Mouse (Mus musculus): ENCODE results near the gene Trim8. TPM values are rescaled to one million over a fixed set of nuclear protein-coding genes. Genes with fewer than 3 reads are reported as not detected.

The Trim8 gene
- total and polyA plus RNA-seq, 2 experiments from 2014 or later = 29.7 to 115 TPM

DNA sequence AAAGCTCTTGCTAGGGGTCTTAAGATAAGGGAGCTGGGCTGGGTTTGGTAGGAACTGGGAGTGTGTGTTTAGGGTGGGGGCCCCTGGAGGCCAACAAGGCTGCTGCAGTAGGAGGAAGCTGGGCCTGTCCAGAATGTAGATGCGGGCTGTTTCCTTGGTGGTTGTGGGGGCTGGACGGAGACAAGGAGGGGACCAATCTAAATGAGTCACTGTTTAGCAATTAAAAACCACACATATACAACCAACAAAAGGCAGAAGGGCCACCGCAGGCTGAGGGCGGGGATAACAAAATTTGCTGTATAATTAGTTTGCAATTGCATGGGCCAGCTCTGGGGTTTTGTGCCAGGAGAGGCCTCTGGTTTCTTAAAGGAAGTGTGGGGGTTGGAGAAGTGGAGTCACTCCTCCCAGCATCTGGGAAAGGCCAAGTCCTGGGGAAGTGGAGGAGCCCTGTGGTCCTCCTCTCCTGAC lies 2.6 kb downstream of the Trim8 start:
- peak overlapping the region; percentile 97 for H3K9ac ChIP-seq (replicated peaks; ENCODE audit: low read length)
- TF ChIP-seq CTCF (IDR thresholded peaks at IDR 0.05; ENCODE audit: low read depth) = peak; percentile 49
- H3K4me1 ChIP-seq (ENCODE audit: insufficient read depth, low read length) = peaks cover 46% of the 10 kb centered on the region
- ATAC-seq = peak; percentile 1; the same call in 1 of the 2 replicates
- peak overlapping the region; percentile 89 for H3K4me3 ChIP-seq (ENCODE audit: low read length)
- peak; percentile 56 for DNase-seq (ENCODE audit: low spot score)
- peak overlapping the region; percentile 97 for H3K27ac ChIP-seq
- H3K27me3 ChIP-seq (ENCODE audit: insufficient read depth, low read length) = no peaks in the 10 kb centered on the region
- H3K36me3 ChIP-seq (ENCODE audit: insufficient read depth, low read length) = peaks cover 5% of the 10 kb centered on the region; the same call in 1 of the 2 replicates
- 2% methylated on average over 4 of the region's 4 CpGs for WGBS
- no peaks in the 10 kb centered on the region for H3K9me3 ChIP-seq (ENCODE audit: low read length)
- H3K4me2 ChIP-seq (ENCODE audit: low read depth, low read length) = peak overlapping the region; percentile 85

DNA sequence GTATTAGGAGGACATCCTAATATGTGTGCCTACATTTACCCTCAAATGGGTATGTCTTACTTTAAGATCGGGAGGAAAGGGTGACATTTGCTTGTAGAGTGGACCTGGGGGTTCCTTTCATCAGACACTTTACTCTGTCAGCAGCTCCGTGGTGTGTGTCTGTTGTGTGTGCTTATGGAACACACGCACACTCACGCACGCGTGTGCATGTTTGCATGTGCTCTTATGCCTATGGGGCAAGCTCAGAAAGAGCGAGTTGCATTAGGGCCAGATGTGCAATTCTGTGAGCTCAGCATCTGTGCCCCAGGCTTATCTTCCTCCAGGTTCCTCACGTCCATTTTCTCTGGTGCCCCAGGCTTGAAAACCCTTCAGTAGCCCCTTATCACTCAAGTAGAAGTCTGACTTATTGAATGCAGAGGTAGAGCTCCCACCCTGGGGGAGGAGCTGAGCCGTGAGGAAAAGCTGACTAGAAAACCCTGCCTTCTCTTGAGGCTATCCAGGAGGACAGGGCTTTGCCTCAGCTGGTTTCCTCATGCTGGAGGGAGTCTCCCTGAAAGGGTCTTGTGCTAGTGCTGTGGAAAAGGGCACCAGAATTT lies 3.4 kb downstream of the Trim8 start:
- no peak for TF ChIP-seq CTCF (IDR thresholded peaks at IDR 0.05; ENCODE audit: low read depth)
- H3K27ac ChIP-seq = peak overlapping the region; percentile 97; the same call in 1 of the 2 replicates
- no peaks in the 10 kb centered on the region for H3K27me3 ChIP-seq (ENCODE audit: insufficient read depth, low read length)
- ATAC-seq (no peak), DNase-seq (ENCODE audit: low spot score) (no peak)
- peaks cover 5% of the 10 kb centered on the region; the same call in 1 of the 2 replicates for H3K36me3 ChIP-seq (ENCODE audit: insufficient read depth, low read length)
- peak overlapping the region; percentile 89 for H3K4me3 ChIP-seq (ENCODE audit: low read length)
- 36% methylated on average over 9 of the region's 9 CpGs for WGBS
- H3K4me2 ChIP-seq (ENCODE audit: low read depth, low read length) = peak overlapping the region; percentile 85
- H3K4me1 ChIP-seq (ENCODE audit: insufficient read depth, low read length) = peaks cover 52% of the 10 kb centered on the region
- peak overlapping the region; percentile 97 for H3K9ac ChIP-seq (replicated peaks; ENCODE audit: low read length)
- H3K9me3 ChIP-seq (ENCODE audit: low read length) = no peaks in the 10 kb centered on the region

DNA sequence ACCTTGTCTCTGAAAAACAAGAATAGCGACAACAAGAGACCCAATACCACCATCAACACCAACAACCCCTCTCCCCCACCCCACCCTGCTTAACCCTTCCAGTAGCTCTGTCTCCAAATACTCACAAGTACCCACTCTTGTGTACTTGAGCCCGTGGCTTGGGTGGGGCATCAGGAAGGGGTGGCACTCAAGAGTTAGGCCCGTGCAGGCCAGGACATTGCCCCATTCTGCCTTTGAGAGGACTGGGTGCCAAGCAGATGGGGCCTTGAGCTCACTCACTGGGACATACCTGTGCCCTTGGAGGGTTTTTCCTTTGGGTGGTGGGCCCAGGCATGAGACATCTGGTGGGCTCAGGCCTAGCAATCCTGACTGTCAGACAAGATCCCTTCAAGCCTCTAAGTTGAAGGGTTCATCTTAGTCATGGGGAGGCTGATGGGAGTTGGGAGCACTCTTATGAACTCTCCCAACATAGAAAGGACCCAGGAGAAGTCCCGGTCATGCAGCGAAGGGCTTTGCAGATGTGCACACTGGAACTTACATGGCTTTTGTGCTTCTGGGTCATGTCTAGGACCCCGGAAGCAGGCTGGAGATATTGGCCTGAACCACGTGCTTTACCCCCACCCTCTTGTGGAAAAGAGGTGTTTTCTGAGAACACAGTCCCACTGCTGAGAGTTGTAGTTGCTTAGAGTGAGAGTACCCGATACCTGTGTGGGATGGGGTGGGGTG lies 4.3 kb downstream of the Trim8 start:
- 0 out of 2 replicates have a peak overlapping the region, but pooled peaks have one; percentile 2 for H3K27ac ChIP-seq
- peaks cover 55% of the 10 kb centered on the region for H3K4me1 ChIP-seq (ENCODE audit: insufficient read depth, low read length)

DNA sequence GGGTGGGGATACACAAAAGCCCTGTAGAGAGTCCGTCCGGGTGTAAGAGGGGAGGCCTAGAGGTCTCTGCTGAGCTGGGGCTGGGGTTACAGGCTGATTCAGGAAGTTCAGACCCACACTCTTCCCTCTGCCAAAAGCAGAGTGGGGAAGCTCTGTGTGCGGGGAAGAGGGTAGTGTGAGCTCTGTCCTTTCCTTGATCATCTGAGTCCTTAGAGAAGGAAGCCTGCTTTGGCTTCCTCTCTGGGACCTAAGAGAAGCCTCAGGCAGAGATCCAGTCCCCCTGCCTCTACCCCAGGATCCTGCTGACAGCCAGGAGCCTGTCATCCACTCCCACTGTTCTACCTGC lies 4.8 kb downstream of the Trim8 start:
- DNase-seq (ENCODE audit: low spot score) = no peak
- no peak for ATAC-seq
- TF ChIP-seq CTCF (IDR thresholded peaks at IDR 0.05; ENCODE audit: low read depth) = no peak
- Histone ChIP-seq H3K27ac (peak overlapping the region; percentile 79), H3K36me3 (ENCODE audit: insufficient read depth, low read length) (peaks cover 5% of the 10 kb centered on the region; the same call in 1 of the 2 replicates), H3K4me2 (ENCODE audit: low read depth, low read length) (peak overlapping the region; percentile 85), H3K9ac (replicated peaks; ENCODE audit: low read length) (peak overlapping the region; percentile 37; the same call in 1 of the 2 replicates), H3K4me3 (ENCODE audit: low read length) (peak overlapping the region; percentile 89; the same call in 1 of the 2 replicates), H3K9me3 (ENCODE audit: low read length) (no peaks in the 10 kb centered on the region), H3K27me3 (ENCODE audit: insufficient read depth, low read length) (no peaks in the 10 kb centered on the region), H3K4me1 (ENCODE audit: insufficient read depth, low read length) (peaks cover 55% of the 10 kb centered on the region)
- 28% methylated on average over 3 of the region's 3 CpGs for WGBS

More for the DNA sequence above, 4.3 kb downstream of the Trim8 start:
- ATAC-seq (no peak), DNase-seq (ENCODE audit: low spot score) (no peak)
- TF ChIP-seq CTCF (IDR thresholded peaks at IDR 0.05; ENCODE audit: low read depth) = no peak
- no peaks in the 10 kb centered on the region for H3K27me3 ChIP-seq (ENCODE audit: insufficient read depth, low read length)
- 0 out of 2 replicates have a peak overlapping the region, but pooled peaks have one; percentile 37 for H3K9ac ChIP-seq (replicated peaks; ENCODE audit: low read length)
- H3K9me3 ChIP-seq (ENCODE audit: low read length) = no peaks in the 10 kb centered on the region
- H3K4me2 ChIP-seq (ENCODE audit: low read depth, low read length) = peak overlapping the region; percentile 85
- 61% methylated on average over 8 of the region's 8 CpGs for WGBS
- peak overlapping the region; percentile 89 for H3K4me3 ChIP-seq (ENCODE audit: low read length)
- peaks cover 5% of the 10 kb centered on the region; the same call in 1 of the 2 replicates for H3K36me3 ChIP-seq (ENCODE audit: insufficient read depth, low read length)

DNA sequence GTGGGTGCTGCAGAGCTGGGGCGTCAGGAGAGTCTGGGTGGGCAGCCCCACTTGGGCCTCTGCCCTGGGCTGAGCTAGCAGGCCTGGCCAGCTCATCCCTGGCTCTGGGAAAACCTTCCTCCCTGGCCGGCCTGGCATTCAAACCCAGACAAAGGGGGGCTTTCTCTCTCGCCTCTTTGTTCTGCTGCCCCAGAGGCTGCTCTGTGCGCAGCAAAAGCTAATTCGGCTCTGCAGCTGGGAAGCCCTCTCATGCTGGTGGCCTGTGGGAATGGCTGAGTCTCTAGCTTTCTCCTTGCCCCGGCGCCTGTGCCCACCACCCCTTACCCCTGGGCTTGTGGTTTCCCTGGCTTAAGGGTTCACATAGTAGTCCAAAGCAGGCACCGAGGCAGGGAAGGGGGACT lies 5.7 kb downstream of the Trim8 start:
- 11% methylated on average over 8 of the region's 8 CpGs for WGBS
- no peaks in the 10 kb centered on the region for H3K9me3 ChIP-seq (ENCODE audit: low read length)
- ATAC-seq = peak; percentile 42; the same call in 1 of the 2 replicates
- no peaks in the 10 kb centered on the region for H3K27me3 ChIP-seq (ENCODE audit: insufficient read depth, low read length)
- peak overlapping the region; percentile 79 for H3K27ac ChIP-seq
- H3K4me2 ChIP-seq (ENCODE audit: low read depth, low read length) = peak overlapping the region; percentile 85
- DNase-seq (ENCODE audit: low spot score) = peak; percentile 72
- TF ChIP-seq CTCF (IDR thresholded peaks at IDR 0.05; ENCODE audit: low read depth) = no peak
- peaks cover 55% of the 10 kb centered on the region for H3K4me1 ChIP-seq (ENCODE audit: insufficient read depth, low read length)
- H3K9ac ChIP-seq (replicated peaks; ENCODE audit: low read length) = peak overlapping the region; percentile 37; the same call in 1 of the 2 replicates
- peak overlapping the region; percentile 19; the same call in 1 of the 2 replicates for H3K4me3 ChIP-seq (ENCODE audit: low read length)
- H3K36me3 ChIP-seq (ENCODE audit: insufficient read depth, low read length) = peaks cover 6% of the 10 kb centered on the region

DNA sequence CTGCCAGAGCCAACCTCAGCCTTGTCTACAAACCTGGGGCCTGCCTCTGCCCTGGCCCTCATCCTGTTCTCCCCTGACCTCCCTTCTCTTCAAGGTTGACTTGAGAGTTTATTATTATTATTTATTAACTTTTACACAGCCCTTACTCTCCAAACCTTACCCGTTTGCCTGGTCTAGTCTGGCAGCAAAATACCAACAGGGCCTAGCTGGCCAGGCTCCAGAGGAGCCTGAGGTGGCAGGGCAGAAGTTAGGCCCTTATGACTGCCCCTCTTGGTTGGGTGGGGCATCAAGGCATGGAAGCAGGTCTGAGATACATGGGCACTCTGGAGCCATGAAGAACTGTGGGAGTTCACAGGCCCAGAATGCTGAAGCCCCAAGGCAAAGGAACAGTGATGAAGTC lies 6.3 kb downstream of the Trim8 start:
- Histone ChIP-seq H3K27me3 (ENCODE audit: insufficient read depth, low read length) (no peaks in the 10 kb centered on the region), H3K27ac (peak overlapping the region; percentile 79), H3K4me2 (ENCODE audit: low read depth, low read length) (peak overlapping the region; percentile 85; the same call in 1 of the 2 replicates), H3K9ac (replicated peaks; ENCODE audit: low read length) (0 out of 2 replicates have a peak overlapping the region, but pooled peaks have one; percentile 2), H3K9me3 (ENCODE audit: low read length) (no peaks in the 10 kb centered on the region), H3K4me1 (ENCODE audit: insufficient read depth, low read length) (peaks cover 55% of the 10 kb centered on the region), H3K4me3 (ENCODE audit: low read length) (no peak overlapping the region), H3K36me3 (ENCODE audit: insufficient read depth, low read length) (peaks cover 12% of the 10 kb centered on the region)
- TF ChIP-seq CTCF (IDR thresholded peaks at IDR 0.05; ENCODE audit: low read depth) = no peak
- WGBS = 30% methylated on average over 1 of the region's 1 CpGs
- DNase-seq (ENCODE audit: low spot score) (no peak), ATAC-seq (no peak)
